Mouse (Mus musculus) brain, embryonic 18.5 days (tissue): ENCODE measurements around the gene Csf3.

Source experiments
- DNase-seq: peaks from one replicate; pipeline ENCODE4 v3.0.0-alpha.2; 2012; ENCODE audit warnings: low read depth, low spot score

Gene Csf3

GRCm38 (mm10) chr11:98747804-98748505 is 46.9 kb downstream of the Csf3 start:
- DNase-seq, result no peak

GRCm38 (mm10) chr11:98748506-98749416 is 47.7 kb downstream of the Csf3 start:
- no peak for DNase-seq

- no peak for DNase-seq
Measured at GRCm38 (mm10) chr11:98749716-98750115, 48.7 kb downstream of the Csf3 start.

GRCm38 (mm10) chr11:98750351-98751201 is 49.5 kb downstream of the Csf3 start:
- DNase-seq, result no peak

GRCm38 (mm10) chr11:98751221-98751782 is 50.2 kb downstream of the Csf3 start:
- no peak for DNase-seq

GRCm38 (mm10) chr11:98752562-98753140 is 51.6 kb downstream of the Csf3 start:
- no peak for DNase-seq
